Comparison of ENCODE assay signal across 26 mouse cellular contexts in the genomic region with DNA sequence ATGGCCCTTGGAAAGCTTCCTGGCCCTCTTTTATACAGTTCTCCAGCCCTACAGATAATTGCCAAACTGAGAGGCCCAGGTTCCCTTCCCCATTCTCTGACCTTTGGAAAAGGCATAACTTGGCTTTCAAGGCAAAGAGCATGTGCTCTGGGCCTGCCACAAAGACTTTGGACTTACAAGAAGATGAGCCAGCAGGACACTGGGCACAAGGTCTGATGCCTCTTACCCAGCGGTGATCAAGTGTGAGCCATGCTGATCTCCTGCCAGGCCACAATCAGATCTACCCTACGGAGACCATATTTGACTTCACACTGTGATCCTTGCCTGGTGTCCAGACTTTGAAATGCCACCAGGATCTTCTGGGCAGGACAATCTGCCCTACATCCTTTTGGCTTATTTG. TPM values are rescaled to one million over a fixed set of nuclear protein-coding genes. Genes with fewer than 3 reads are reported as not detected.
DNase-seq lines count a peak whose midpoint lies in the region; ATAC-seq and TF ChIP-seq lines count a peak whose summit lies in the region.
"Had no signal": no experiment of that assay in that cellular context is flagged by ENCODE, and none has a peak within 500 bp of the region (broad histone marks: within the 10 kb centered on the region; RNA-seq: fewer than 3 reads in every experiment).

No protein-coding gene starts in this region.

- H3K9me3 ChIP-seq in kidney, embryonic 15.5 days (replicated peaks): no peaks in the 10 kb centered on the region
- 0 out of 2 replicates have a peak, but pooled peaks cover 3% of the 10 kb centered on the region for H3K9me3 ChIP-seq in forebrain, postnatal 0 days (ENCODE audit: low read length)
- H3K9me3 ChIP-seq: embryonic facial prominence, embryonic 15.5 days; liver, embryonic 15.5 days; midbrain, embryonic 12.5 days had no signal

- ATAC-seq in kidney, embryonic 15.5 days (replicated peaks; ENCODE audit: low FRiP score): no peak
- no peak for ATAC-seq in forebrain, postnatal 0 days
- ATAC-seq: hindbrain, embryonic 16.5 days had no signal

- no peaks in the 10 kb centered on the region for H3K27me3 ChIP-seq in kidney, embryonic 15.5 days
- no peaks in the 10 kb centered on the region for H3K27me3 ChIP-seq in forebrain, postnatal 0 days (ENCODE audit: insufficient read depth, low read length)
- H3K27me3 ChIP-seq: embryonic facial prominence, embryonic 15.5 days; limb, embryonic 13.5 days; midbrain, embryonic 12.5 days had no signal

- H3K36me3 ChIP-seq in kidney, embryonic 15.5 days: no peaks in the 10 kb centered on the region
- H3K36me3 ChIP-seq in forebrain, postnatal 0 days (ENCODE audit: insufficient read depth): no peaks in the 10 kb centered on the region
- H3K36me3 ChIP-seq: embryonic facial prominence, embryonic 15.5 days; forebrain, embryonic 10.5 days; limb, embryonic 13.5 days; liver, embryonic 15.5 days; midbrain, embryonic 12.5 days had no signal

- H3K4me2 ChIP-seq in kidney, embryonic 15.5 days: no peak overlapping the region
- no peak overlapping the region for H3K4me2 ChIP-seq in forebrain, postnatal 0 days (ENCODE audit: low read depth)
- H3K4me2 ChIP-seq: embryonic facial prominence, embryonic 15.5 days; limb, embryonic 13.5 days; liver, embryonic 15.5 days; midbrain, embryonic 12.5 days had no signal

- no peak overlapping the region for H3K9ac ChIP-seq in kidney, embryonic 15.5 days
- no peak overlapping the region for H3K9ac ChIP-seq in forebrain, postnatal 0 days
- H3K9ac ChIP-seq: embryonic facial prominence, embryonic 15.5 days; limb, embryonic 13.5 days; liver, embryonic 15.5 days; midbrain, embryonic 12.5 days had no signal

- WGBS in kidney, embryonic 15.5 days: 95% methylated on average over 2 of the region's 2 CpGs
- 95% methylated on average over 2 of the region's 2 CpGs for WGBS in forebrain, postnatal 0 days

- DNase-seq in kidney, adult 11 months: peak; percentile 92
- peak; percentile 19 for DNase-seq in cerebellum, adult 9-11 months
- peak; percentile 25 to 50 for DNase-seq in cerebellum, postnatal 25 days
- DNase-seq in kidney, postnatal 14 days: peak; percentile 79
- no peak for DNase-seq in forebrain, postnatal 0 days
- DNase-seq in lung, postnatal 10 days: no peak
- DNase-seq: adrenal gland, adult 8-10 months; heart, adult 18-20 months; heart, postnatal 4 days; right cerebral cortex, postnatal 4 days; thymus, postnatal 25 days had no signal

- no peak overlapping the region for H3K4me3 ChIP-seq in kidney, embryonic 15.5 days (replicated peaks)
- H3K4me3 ChIP-seq in forebrain, postnatal 0 days (ENCODE audit: low read depth, low read length): no peak overlapping the region
- H3K4me3 ChIP-seq: embryonic facial prominence, embryonic 15.5 days; forebrain, embryonic 10.5 days; limb, embryonic 13.5 days; liver, embryonic 15.5 days; midbrain, embryonic 12.5 days had no signal

- no peak overlapping the region for H3K27ac ChIP-seq in kidney, embryonic 15.5 days
- H3K27ac ChIP-seq in forebrain, postnatal 0 days (ENCODE audit: low read depth, low read length): no peak overlapping the region
- H3K27ac ChIP-seq: embryonic facial prominence, embryonic 15.5 days; forebrain, embryonic 10.5 days; limb, embryonic 13.5 days; liver, embryonic 15.5 days; midbrain, embryonic 12.5 days had no signal

- H3K4me1 ChIP-seq in kidney, embryonic 15.5 days: no peaks in the 10 kb centered on the region
- H3K4me1 ChIP-seq in forebrain, postnatal 0 days (ENCODE audit: insufficient read depth): no peaks in the 10 kb centered on the region
- H3K4me1 ChIP-seq: embryonic facial prominence, embryonic 15.5 days; forebrain, embryonic 10.5 days; limb, embryonic 13.5 days; liver, embryonic 15.5 days; midbrain, embryonic 12.5 days had no signal

- TF ChIP-seq CTCF in forebrain, postnatal 0 days (IDR thresholded peaks at IDR 0.05; ENCODE audit: low read depth): no peak

RNA-seq across cellular contexts. Expression of a gene that starts 15.7 kb away (rescaled TPM):
- not detected in 2 replicates for polyA plus RNA-seq in kidney, embryonic 15.5 days (2015; fragmentation: Nextera tagmentation; extraction: Ambion mirVana)
- not detected in 2 replicates for total RNA-seq in forebrain, postnatal 0 days (2014; rRNA removed)
- not detected in 2 replicates for polyA plus RNA-seq in forebrain, postnatal 0 days (2015; fragmentation: Nextera tagmentation; extraction: Ambion mirVana)
- total RNA-seq: adrenal gland, adult 8-10 months; gastrocnemius, adult 8-10 months; heart, adult 18-20 months; heart, postnatal 4 days; layer of hippocampus, postnatal 14 days; megakaryocyte progenitor cell, adult 5-6 weeks; monocyte, adult 5-6 weeks had no signal
- polyA plus RNA-seq: embryonic facial prominence, embryonic 15.5 days; forebrain, embryonic 10.5 days; heart, embryonic 14.5 days; hindbrain, embryonic 16.5 days; limb, embryonic 13.5 days; liver, embryonic 15.5 days; lung, embryonic 16.5 days; midbrain, embryonic 12.5 days; neural tube, embryonic 11.5 days had no signal

RNA-seq across cellular contexts. Expression of a gene that starts 23.4 kb away (rescaled TPM):
- 0.44 and 0.77 TPM in 2 replicates for polyA plus RNA-seq in kidney, embryonic 15.5 days (2015; fragmentation: Nextera tagmentation; extraction: Ambion mirVana)
- total RNA-seq in forebrain, postnatal 0 days (2014; rRNA removed): 0.31 and 0.76 TPM in 2 replicates
- 0.08 and 0.20 TPM in 2 replicates for polyA plus RNA-seq in forebrain, postnatal 0 days (2015; fragmentation: Nextera tagmentation; extraction: Ambion mirVana)
- total RNA-seq: monocyte, adult 5-6 weeks had no signal
- polyA plus RNA-seq: forebrain, embryonic 10.5 days; midbrain, embryonic 12.5 days; neural tube, embryonic 11.5 days had no signal

RNA-seq across cellular contexts. Expression of a gene that starts 37.8 kb away (rescaled TPM):
- 0.05 TPM in 1 of 2 replicates, not detected in the other for polyA plus RNA-seq in kidney, embryonic 15.5 days (2015; fragmentation: Nextera tagmentation; extraction: Ambion mirVana)
- not detected in 2 replicates for total RNA-seq in forebrain, postnatal 0 days (2014; rRNA removed)
- not detected in 2 replicates for polyA plus RNA-seq in forebrain, postnatal 0 days (2015; fragmentation: Nextera tagmentation; extraction: Ambion mirVana)
- total RNA-seq: adrenal gland, adult 8-10 months; gastrocnemius, adult 8-10 months; heart, adult 18-20 months; layer of hippocampus, postnatal 14 days; megakaryocyte progenitor cell, adult 5-6 weeks; monocyte, adult 5-6 weeks had no signal
- polyA plus RNA-seq: forebrain, embryonic 10.5 days; heart, embryonic 14.5 days; hindbrain, embryonic 16.5 days; liver, embryonic 15.5 days; lung, embryonic 16.5 days; midbrain, embryonic 12.5 days; neural tube, embryonic 11.5 days; testis, adult 2 months had no signal

RNA-seq across cellular contexts. Expression of a gene that starts 58.9 kb away (rescaled TPM):
- 0.78 and 1.6 TPM in 2 replicates for polyA plus RNA-seq in kidney, embryonic 15.5 days (2015; fragmentation: Nextera tagmentation; extraction: Ambion mirVana)
- not detected in 2 replicates for total RNA-seq in forebrain, postnatal 0 days (2014; rRNA removed)
- polyA plus RNA-seq in forebrain, postnatal 0 days (2015; fragmentation: Nextera tagmentation; extraction: Ambion mirVana): not detected in 2 replicates
- total RNA-seq: gastrocnemius, adult 8-10 months; layer of hippocampus, postnatal 14 days; megakaryocyte progenitor cell, adult 5-6 weeks; monocyte, adult 5-6 weeks had no signal
- polyA plus RNA-seq: forebrain, embryonic 10.5 days; hindbrain, embryonic 16.5 days; limb, embryonic 13.5 days; midbrain, embryonic 12.5 days; neural tube, embryonic 11.5 days had no signal

Comparison
In these comparisons a context has a peak if more than half of its experiments do, and no peak if none do; other contexts are left out.
1. DNase-seq: peak in kidney, adult 11 months (single experiment), cerebellum, adult 9-11 months (single experiment), cerebellum, postnatal 25 days (2 of 2) and kidney, postnatal 14 days (single experiment); none in forebrain, postnatal 0 days (single experiment) and lung, postnatal 10 days (single experiment).